Mouse (Mus musculus): ENCODE data around the gene Slc8a1.

- TF ChIP-seq HCFC1 (IDR thresholded peaks at IDR 0.05; ENCODE audit: borderline replicate concordance, insufficient read depth, low read length), result no peak
- TF ChIP-seq MAFK (IDR thresholded peaks at IDR 0.05; ENCODE audit: insufficient read depth, low read depth, low read length), result no peak
Measured at GRCm38 (mm10) chr17:81565634-81566372, 172.4 kb downstream of the Slc8a1 start.

Measured in ES-E14 (cell line).